Mouse (Mus musculus) forebrain, embryonic 11.5 days (tissue): Measurements from ENCODE around the gene Shank3. TPM values are rescaled to one million over a fixed set of nuclear protein-coding genes. Genes with fewer than 3 reads are reported as not detected.

Source experiments
- ATAC-seq: fragments of 200-750 bp; cut with Nextera tagmentation; replicated peaks from 2 replicates; pipeline ENCODE4 v1.8.0; 2017; ENCODE audit warnings: moderate TSS enrichment; ENCODE audit not compliant: low FRiP score
- DNase-seq: peaks from one replicate; pipeline ENCODE4 v3.0.0-alpha.2; 2017; ENCODE audit warnings: low spot score
- H3K27ac ChIP-seq: fragments of 300-500 bp; sonication (generic); 2 replicates; pipeline ENCODE4 v1.5.1; 2014; ENCODE audit warnings: low read depth, low read length
- H3K27me3 ChIP-seq: fragments of 300-500 bp; sonication (generic); 2 replicates; pipeline ENCODE4 v1.6.1; 2014; ENCODE audit warnings: mild to moderate bottlenecking, low read length, mixed read lengths; ENCODE audit not compliant: control insufficient read depth, insufficient read depth
- H3K36me3 ChIP-seq: fragments of 300-500 bp; sonication (generic); 2 replicates; pipeline ENCODE4 v1.6.1; 2014; ENCODE audit warnings: mild to moderate bottlenecking, low read length, moderate library complexity, mixed read lengths; ENCODE audit not compliant: control insufficient read depth, insufficient read depth
- H3K4me1 ChIP-seq: fragments of 300-500 bp; sonication (generic); replicated peaks from 2 replicates; pipeline ENCODE4 v1.6.1; 2014; ENCODE audit warnings: low read length, mixed read lengths; ENCODE audit not compliant: control insufficient read depth, insufficient read depth
- H3K4me2 ChIP-seq: fragments of 300-500 bp; sonication (generic); 2 replicates; pipeline ENCODE4 v1.6.1; 2014; ENCODE audit warnings: low read depth, mild to moderate bottlenecking, low read length, moderate library complexity, mixed read lengths; ENCODE audit not compliant: severe bottlenecking
- H3K4me3 ChIP-seq: fragments of 300-500 bp; sonication (generic); 2 replicates; pipeline ENCODE4 v1.5.1; 2014; ENCODE audit warnings: low read depth, low read length
- H3K9ac ChIP-seq: fragments of 300-500 bp; sonication (generic); 2 replicates; pipeline ENCODE4 v1.6.1; 2014; ENCODE audit warnings: low read length
- H3K9me3 ChIP-seq: fragments of 300-500 bp; sonication (generic); 2 replicates; pipeline ENCODE4 v1.6.1; 2016; ENCODE audit warnings: low read length, mixed read lengths; ENCODE audit not compliant: control insufficient read depth
- WGBS: fragments of 180-500 bp; shearing (Covaris S2); extraction: QIAGEN DNeasy Blood & Tissue Kit; methylation state at CpG from one replicate; pipeline ENCODE4 v1.1.7; 2014; 5-methylcytosine and 5-hydroxymethylcytosine counted together
- polyA plus RNA-seq: library from polyadenylated mRNA; unstranded; fragments of >200 nt; fragmentation: Nextera tagmentation; extraction: Ambion mirVana; gene quantifications from 2 replicates; pipeline ENCODE4 v1.2.1, GENCODE M21; 2014

Gene Shank3
- polyA plus RNA-seq, 1 experiment from 2014 or later = 4.9 TPM

DNA sequence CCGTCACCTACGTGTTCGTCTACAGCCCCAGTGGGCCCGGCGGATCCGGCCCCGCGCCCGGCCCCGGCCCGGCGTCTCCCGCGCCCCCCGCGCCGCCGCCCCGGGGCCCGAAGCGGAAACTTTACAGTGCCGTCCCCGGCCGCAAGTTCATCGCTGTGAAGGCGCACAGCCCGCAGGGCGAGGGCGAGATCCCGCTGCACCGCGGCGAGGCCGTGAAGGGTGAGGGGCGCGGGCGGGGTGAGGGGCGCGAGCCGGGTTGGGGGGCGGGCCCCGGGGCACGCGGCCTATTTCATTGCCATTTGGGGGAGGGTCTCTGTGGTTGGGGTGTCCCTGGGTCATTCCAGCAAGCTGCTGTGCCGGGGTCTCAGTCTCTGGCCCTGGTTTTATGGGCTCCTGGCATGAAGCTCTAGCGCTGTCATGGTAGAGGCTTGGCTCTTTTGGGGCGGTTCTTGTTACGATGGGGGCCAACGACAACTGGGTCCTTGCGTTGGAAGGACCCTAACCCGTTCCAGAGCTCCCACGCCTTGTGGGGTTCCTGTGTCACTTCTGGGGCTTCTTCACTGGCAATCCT, 24.7 kb downstream of the Shank3 start:
- H3K9ac ChIP-seq = peak overlapping the region; percentile 39
- H3K4me3 ChIP-seq = peak overlapping the region; percentile 54
- WGBS = 5% methylated on average over 44 of the region's 52 CpGs
- H3K27me3 ChIP-seq = peaks cover 20% of the 10 kb centered on the region
- peak overlapping the region; percentile 94 for H3K4me2 ChIP-seq
- peaks cover 8% of the 10 kb centered on the region; the same call in 1 of the 2 replicates for H3K4me1 ChIP-seq
- H3K9me3 ChIP-seq = no peaks in the 10 kb centered on the region
- ATAC-seq (no peak), DNase-seq (no peak)
- no peak overlapping the region for H3K27ac ChIP-seq
- no peaks in the 10 kb centered on the region for H3K36me3 ChIP-seq

DNA sequence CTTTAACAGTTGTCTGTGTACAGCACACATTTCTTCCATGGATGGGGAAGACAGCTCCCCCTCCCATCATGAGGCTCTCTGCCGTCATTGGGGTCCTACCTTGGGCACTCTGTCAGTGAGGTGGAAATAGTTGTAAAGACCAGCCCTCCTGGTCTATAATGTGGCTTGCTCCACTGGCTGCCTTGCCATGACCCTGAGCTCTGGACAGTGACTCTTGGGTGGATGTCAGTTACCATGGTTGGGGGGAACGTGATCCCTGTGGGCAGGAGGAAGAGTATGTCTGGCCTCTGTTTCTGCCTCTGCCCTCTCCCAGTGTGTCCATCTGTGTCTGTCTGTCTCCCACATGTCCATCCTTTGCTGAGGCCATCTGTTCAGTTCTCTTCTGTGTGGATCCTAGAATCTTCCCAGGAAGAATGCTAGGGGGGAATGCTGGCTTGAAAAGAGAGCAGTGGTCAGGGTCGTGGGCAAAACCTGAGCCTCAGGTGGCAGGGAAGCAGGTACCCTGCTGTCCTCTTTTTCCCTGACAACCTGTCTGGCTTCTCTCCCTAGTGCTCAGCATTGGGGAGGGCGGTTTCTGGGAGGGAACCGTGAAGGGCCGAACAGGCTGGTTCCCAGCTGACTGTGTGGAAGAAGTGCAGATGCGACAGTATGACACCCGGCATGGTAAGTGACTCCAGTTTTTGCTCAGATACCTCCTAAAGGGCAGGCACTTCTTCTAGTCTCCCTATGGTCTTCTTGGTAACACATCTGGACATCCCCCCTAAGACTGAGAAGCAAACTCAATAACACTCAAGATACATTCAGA, 25.4 kb downstream of the Shank3 start:
- WGBS = 73% methylated on average over 8 of the region's 8 CpGs
- DNase-seq = no peak
- Histone ChIP-seq H3K4me1 (peaks cover 8% of the 10 kb centered on the region; the same call in 1 of the 2 replicates), H3K4me2 (peak overlapping the region; percentile 94), H3K9me3 (no peaks in the 10 kb centered on the region), H3K9ac (no peak overlapping the region; the same call in 1 of the 2 replicates), H3K4me3 (no peak overlapping the region), H3K27me3 (peaks cover 20% of the 10 kb centered on the region), H3K27ac (no peak overlapping the region), H3K36me3 (no peaks in the 10 kb centered on the region)
- ATAC-seq = no peak

DNA sequence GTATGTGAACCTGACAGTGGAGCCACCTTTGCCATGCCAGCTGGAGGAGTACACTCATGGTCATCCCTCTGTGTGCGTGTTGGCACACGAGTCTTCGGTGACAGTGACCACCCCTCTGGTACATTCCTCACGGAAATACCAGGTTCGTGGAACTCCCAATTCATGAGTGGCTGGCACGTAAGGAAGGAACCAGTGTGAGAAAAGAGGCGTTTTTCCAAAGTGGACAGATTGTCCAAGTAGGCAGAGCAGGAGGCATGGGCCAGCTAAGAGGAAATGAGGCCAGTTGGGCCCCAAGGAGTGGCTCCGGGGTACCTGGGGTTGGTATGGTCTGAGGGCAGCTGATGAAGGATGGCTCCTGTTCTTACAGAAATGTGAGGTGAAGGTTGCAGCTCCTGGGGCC, 26.0 kb downstream of the Shank3 start:
- ATAC-seq (no peak), DNase-seq (no peak)
- WGBS = 93% methylated on average over 8 of the region's 8 CpGs
- H3K27me3 ChIP-seq = peaks cover 20% of the 10 kb centered on the region
- H3K9me3 ChIP-seq = no peaks in the 10 kb centered on the region
- no peak overlapping the region for H3K27ac ChIP-seq
- peaks cover 8% of the 10 kb centered on the region; the same call in 1 of the 2 replicates for H3K4me1 ChIP-seq
- no peak overlapping the region for H3K4me3 ChIP-seq
- no peaks in the 10 kb centered on the region for H3K36me3 ChIP-seq
- no peak overlapping the region for H3K4me2 ChIP-seq
- H3K9ac ChIP-seq = no peak overlapping the region

DNA sequence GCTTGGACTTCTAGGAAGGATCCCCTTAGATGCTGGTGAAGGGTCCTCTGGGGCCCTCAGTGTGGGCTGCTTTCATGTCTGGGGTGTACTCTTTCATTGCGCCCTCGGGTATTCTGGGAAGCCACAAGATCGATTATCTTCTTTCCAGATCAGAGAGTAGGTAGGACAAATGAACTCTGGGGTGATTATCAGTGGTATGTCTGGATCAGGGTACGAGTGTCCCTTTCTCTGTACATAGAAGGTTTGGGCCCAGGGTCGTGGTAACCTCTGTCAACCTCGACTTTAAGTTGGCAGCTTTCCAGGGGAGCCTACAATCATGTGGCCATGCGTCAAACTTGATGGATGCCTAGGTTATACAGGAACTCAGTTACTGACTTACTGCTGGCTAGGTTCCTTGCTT, 26.5 kb downstream of the Shank3 start:
- WGBS = 93% methylated on average over 7 of the region's 7 CpGs
- Histone ChIP-seq H3K9me3 (no peaks in the 10 kb centered on the region), H3K9ac (no peak overlapping the region), H3K4me3 (no peak overlapping the region), H3K27ac (no peak overlapping the region), H3K4me2 (no peak overlapping the region), H3K4me1 (peaks cover 8% of the 10 kb centered on the region; the same call in 1 of the 2 replicates), H3K36me3 (no peaks in the 10 kb centered on the region), H3K27me3 (peaks cover 20% of the 10 kb centered on the region)
- DNase-seq = no peak
- no peak for ATAC-seq

DNA sequence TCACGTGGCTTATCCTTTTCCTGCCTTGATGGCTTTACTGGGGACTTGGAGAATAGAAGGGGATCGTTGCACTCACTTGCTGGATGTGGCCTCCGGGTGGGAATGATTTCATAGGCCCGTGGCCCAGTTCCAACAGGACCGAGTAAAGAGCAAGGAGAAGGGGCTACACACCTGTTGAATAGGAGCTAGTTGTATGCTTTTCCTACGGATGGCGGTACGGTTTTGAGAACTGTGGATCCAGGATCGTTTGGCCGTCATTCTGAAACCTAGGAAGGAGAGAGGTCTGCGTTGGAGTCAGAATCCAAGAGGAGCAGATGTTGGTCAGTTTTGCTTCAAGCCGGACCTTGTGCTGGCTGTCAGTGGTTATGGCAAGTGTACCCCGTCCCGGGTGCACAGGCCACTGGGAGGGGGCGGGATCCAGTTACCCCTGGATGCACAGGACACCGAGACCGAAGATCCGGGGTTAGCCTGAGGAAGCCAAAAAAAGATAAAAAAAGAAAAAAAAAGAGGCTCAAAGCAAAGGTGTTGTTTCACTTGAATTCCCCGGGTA, 27.4 kb downstream of the Shank3 start:
- no peak overlapping the region for H3K4me3 ChIP-seq
- WGBS = 88% methylated on average over 19 of the region's 19 CpGs
- peaks cover 8% of the 10 kb centered on the region; the same call in 1 of the 2 replicates for H3K4me1 ChIP-seq
- no peaks in the 10 kb centered on the region for H3K9me3 ChIP-seq
- H3K4me2 ChIP-seq = no peak overlapping the region
- H3K27ac ChIP-seq = no peak overlapping the region
- peaks cover 20% of the 10 kb centered on the region for H3K27me3 ChIP-seq
- ATAC-seq = no peak
- no peaks in the 10 kb centered on the region for H3K36me3 ChIP-seq
- no peak for DNase-seq
- H3K9ac ChIP-seq = no peak overlapping the region

DNA sequence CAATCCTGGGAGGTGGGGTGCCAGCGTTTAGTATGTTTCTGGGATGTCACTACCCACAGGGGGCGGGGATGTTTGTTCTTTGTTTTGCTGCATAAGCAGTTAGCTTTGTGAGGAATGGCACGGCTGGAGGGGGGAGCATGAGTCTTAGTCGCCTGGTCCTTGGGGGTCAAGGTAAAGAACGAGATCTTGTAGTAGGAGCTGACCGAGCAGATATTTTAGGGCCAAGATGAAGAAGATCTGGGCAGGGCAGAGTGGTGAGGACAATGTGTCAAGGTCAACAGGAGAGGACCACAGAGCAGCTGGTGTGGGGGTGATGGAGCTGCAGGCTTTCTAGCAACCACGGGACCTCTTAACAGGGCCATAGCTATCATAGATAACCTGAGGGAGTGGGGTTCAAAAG, 28.0 kb downstream of the Shank3 start:
- Histone ChIP-seq H3K4me3 (no peak overlapping the region), H3K27me3 (peaks cover 19% of the 10 kb centered on the region), H3K27ac (no peak overlapping the region), H3K4me1 (peaks cover 12% of the 10 kb centered on the region; the same call in 1 of the 2 replicates), H3K9ac (no peak overlapping the region), H3K4me2 (no peak overlapping the region), H3K36me3 (no peaks in the 10 kb centered on the region), H3K9me3 (no peaks in the 10 kb centered on the region)
- no peak for ATAC-seq
- no peak for DNase-seq
- WGBS = 84% methylated on average over 7 of the region's 7 CpGs

DNA sequence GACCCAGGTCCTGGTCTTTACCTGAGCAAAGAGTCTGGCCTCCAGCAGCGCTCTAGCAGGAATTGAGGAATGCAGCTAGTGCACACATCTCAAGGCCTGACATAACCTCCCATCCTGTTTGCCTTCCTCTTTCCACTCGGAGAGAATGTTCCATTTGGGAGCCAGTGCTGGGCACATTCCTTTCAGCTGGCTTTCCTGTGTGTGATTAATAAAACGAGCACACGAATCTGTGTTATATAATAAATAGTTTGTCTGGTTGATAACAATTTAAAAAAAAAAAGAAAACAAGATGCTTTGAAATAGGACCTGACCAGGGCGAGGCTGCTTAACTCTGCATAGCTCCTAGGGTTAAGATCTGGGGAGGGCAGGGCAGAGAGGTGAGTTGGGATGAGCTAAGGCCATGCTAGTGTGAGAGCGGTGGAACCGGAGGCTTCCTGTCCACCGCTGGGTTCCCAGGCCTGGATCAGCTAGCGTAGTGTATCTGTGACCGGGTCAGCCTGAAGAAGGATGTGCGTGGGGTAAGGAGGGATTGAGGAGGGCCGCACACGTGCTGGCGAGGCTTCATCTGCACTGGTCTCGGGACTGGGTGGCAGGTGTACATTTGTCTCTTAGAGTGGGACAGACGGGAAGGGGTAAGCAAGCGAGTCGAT, 28.9 kb downstream of the Shank3 start:
- ATAC-seq (no peak), DNase-seq (no peak)
- no peak overlapping the region for H3K9ac ChIP-seq
- no peak overlapping the region for H3K4me3 ChIP-seq
- H3K27me3 ChIP-seq = peaks cover 13% of the 10 kb centered on the region
- H3K4me2 ChIP-seq = no peak overlapping the region
- peaks cover 17% of the 10 kb centered on the region; the same call in 1 of the 2 replicates for H3K4me1 ChIP-seq
- 94% methylated on average over 18 of the region's 18 CpGs for WGBS
- H3K9me3 ChIP-seq = no peaks in the 10 kb centered on the region
- no peak overlapping the region for H3K27ac ChIP-seq
- H3K36me3 ChIP-seq = no peaks in the 10 kb centered on the region

DNA sequence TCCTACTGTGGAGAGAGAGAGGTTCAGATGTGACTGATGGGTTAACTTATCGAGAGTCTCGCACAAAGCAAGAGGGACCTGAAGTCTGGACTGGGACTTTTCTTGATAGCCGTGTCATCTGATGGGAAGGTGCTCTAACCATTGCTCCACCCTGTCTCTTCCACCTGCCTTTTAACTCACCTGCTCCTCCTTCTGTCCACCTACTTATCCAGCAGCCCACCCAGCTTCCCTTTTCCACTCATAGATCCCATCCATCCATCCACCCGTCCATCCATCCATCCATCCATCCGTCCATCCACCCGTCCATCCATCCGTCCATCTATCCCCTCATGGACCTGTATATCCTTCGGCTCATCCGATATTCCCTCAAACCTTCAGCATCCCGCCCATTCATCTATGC, 29.5 kb downstream of the Shank3 start:
- Histone ChIP-seq H3K9me3 (no peaks in the 10 kb centered on the region), H3K4me3 (no peak overlapping the region), H3K36me3 (no peaks in the 10 kb centered on the region), H3K4me2 (no peak overlapping the region), H3K4me1 (peaks cover 15% of the 10 kb centered on the region; the same call in 1 of the 2 replicates), H3K27ac (no peak overlapping the region), H3K27me3 (peaks cover 9% of the 10 kb centered on the region), H3K9ac (no peak overlapping the region)
- DNase-seq = no peak
- no peak for ATAC-seq
- 92% methylated on average over 10 of the region's 10 CpGs for WGBS
